Mouse (Mus musculus) skeletal muscle tissue, postnatal 0 days (tissue): ENCODE measurements around the gene Os9. TPM values are rescaled to one million over a fixed set of nuclear protein-coding genes. Genes with fewer than 3 reads are reported as not detected.

Source experiments
- polyA plus RNA-seq: library from polyadenylated mRNA; unstranded; fragments of >200 nt; fragmentation: Nextera tagmentation; extraction: Ambion mirVana; gene quantifications from 2 replicates; pipeline ENCODE4 v1.2.1, GENCODE M21; 2015

The Os9 gene
- polyA plus RNA-seq: 36.3 and 44.1 TPM in 2 replicates

GRCm38 (mm10) chr10:127121066-127121477, at the start of gene Os9:
Os9 (minus strand) TSS chr10:127121131.

DNA sequence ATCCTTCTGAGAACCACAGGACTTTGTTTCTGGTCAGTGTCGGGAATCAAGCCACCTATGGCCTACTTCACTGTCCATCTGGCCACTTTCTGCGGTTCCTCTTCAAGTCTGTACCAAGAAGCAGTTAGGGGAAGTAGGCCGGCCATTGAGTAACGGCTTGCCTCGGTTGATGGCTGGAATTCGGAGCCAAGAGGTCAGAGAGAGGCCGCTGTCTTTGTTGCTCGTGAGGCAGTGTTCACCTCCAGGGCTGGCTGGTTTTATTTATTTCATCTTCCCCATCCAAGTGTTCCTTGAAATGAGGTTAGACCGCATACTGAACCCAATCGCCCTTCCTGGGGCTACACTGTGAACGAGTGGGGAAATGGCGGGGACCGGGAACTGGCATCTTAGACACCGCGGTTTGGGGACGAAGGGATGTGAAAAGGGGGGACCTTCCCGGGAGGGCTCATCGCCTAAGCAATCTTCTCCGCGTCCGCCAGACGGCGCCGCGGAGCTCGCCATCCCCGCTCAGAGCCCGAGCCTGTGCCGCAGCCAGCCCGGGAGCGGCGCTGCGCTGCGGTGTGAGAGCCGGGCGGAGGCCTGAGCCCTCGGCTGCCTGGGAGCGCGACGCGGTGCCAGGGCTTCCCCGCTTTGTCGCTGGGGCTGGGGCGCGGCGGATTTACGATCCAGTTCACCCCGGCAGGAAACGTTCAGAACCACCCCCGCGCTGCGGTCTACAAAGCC, 43.9 kb upstream of the Os9 start, which contains the start of gene B4galnt1:
B4galnt1 (plus strand) TSS at position 595 of the 723 bp plus-strand sequence.

DNA sequence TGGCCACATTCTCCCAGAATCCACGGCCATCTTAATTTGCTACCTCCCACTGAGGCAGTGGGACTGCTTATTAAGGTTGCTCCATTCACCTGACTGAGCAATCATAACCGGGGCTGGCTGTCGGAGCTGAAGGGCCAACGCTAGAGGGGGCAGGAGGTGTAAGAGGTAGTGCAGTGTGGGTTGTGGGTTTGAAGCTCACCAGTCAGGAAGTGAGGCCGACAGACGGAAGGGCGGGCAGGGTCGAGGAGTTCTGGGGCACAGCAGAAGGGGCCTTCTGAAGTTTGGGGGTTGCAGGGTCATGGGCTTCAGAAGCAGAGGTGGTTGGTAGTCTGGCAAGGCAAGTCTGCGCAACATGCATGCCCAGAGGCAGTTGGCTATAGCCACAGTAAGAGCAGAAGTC, 45.9 kb downstream of the Os9 start, which contains the start of gene Agap2:
Agap2 (plus strand) TSS at position 205 of the 400 bp plus-strand sequence.

DNA sequence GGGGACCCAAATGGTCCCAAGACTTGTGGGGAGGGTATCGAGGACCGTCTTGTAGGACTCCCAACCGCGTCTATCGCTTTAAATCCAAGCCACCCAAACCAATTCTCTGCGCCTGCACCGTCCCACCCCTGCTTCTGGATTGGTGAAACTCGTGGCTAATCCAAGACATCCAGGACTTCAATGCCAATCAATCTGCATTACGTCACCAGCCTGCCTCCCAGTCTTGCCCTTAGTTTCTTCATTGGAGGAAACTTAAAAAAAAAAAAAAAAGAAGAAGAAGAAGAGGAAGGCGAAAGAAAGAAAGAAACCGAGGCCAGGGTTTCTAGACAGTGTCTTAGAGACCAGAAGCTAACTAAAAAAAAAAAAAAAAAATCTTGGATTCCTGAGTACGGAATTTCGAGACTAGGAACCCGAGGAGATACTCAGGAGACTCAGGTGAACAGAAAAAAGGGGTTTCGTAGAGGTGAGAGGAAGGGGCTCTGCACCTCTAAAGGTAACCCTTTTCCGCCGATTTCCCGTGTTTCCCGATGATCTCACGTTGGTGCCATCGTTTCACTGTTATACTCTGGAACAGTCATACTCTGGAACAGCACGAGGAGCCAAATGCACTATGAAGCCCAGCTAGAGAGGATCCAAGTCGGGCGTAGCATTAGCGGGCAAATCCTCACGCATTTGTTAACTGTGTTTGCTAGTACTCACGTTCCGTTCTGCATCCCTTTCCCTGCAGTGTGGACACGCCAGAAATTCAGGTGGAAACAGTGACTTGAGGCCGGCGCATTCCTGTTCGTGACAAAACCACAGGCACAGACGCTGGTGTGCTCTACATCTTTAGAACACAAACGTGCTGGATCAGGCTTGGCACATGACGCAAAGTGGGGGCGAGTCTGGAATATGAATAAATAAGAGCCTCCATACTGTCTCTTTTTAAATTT, 50.5 kb downstream of the Os9 start, which contains the start of gene Tspan31:
Tspan31 (minus strand) TSS at position 75 of the 932 bp plus-strand sequence.

GRCm38 (mm10) chr10:127063239-127063872, 57.6 kb downstream of the Os9 start, which contains the start of gene Cdk4:
Cdk4 (plus strand) TSS chr10:127063534.

DNA sequence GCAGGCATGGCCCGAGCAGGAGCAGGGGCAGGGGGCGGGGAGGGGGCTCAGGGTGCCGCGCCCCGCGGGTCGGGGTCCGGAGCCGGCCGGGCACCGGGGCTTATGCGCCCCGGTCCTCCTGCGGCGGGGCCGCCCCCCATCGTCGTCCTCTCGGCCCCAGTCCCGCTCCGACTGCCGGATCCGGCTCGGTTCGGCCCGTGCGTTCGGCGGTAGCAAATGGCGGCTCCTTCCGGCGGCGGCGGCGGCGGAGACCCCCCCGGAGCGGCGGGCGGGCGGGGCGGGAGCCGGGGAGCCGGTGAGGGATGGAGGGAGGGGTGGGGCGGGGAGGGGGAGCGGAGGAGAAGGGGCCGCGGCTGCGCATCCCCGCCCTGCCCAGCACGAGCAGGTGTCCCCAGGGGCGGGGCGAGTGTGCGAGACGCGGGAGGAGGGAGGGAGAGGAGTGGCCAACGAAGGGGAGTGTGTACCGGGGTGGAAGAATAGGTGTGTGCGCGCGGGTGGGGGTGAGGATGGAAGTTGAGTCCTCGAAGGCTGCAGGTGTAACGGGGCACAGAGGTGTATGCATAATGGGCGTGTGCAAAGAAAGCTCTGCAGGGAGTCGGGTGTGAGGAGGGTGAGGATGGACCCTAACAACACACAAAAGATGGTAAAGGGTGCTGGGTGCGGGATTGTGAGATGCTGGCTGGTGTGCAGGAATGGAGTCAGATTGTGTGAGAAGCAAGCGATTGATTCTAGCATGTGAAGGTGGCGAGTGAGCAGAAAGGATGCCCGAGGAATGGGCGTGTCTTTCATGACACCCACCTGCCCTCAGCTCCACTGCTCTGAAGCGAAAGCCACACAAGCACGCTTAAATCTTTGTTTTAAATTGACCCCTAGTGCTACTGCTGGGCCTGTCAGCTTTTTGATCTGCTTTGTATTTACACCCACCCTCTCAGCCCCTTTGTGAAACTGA, 60.7 kb downstream of the Os9 start, which contains the start of gene March9:
March9 (minus strand) TSS at position 217 of the 949 bp plus-strand sequence.

DNA sequence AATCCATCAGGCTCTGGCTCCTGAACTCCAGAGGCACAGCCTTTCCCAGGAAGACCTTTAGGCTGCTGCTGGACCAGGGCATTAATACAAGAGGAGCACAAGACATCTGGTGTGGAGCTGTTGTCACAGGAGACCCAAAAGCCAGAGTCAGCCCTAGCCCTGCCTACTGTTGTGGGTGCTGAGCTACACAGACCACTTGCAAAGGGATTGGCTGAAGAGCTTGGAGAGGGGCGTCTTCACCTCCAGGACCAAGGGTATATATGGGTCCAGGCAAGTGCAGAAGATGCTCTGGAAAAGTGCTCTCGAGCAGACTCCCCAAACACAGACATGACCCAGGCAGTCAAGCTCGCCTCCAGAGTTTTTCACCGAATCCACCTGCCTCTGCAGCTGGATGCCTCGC, 73.0 kb downstream of the Os9 start, which contains the start of gene Cyp27b1:
Cyp27b1 (plus strand) TSS at position 297 of the 400 bp plus-strand sequence.

Other genes with a start within 250 kb of the Os9 start
- gene Atp23, start 219.8 kb downstream of the Os9 start, polyA plus RNA-seq: 8.4 and 8.6 TPM in 2 replicates
- gene Ctdsp2, start 142.4 kb downstream of the Os9 start, polyA plus RNA-seq: 43.0 and 46.3 TPM in 2 replicates
- gene Avil, start 120.4 kb downstream of the Os9 start, polyA plus RNA-seq: 0.11 and 0.12 TPM in 2 replicates
- gene Tsfm, start 90.3 kb downstream of the Os9 start, polyA plus RNA-seq: 62.9 and 72.7 TPM in 2 replicates
- gene Mettl1, start 79.7 kb downstream of the Os9 start, polyA plus RNA-seq: 29.7 and 32.8 TPM in 2 replicates
- 0.17 and 0.37 TPM in 2 replicates for gene Eef1akmt3, start 79.6 kb downstream of the Os9 start, polyA plus RNA-seq
- gene Cyp27b1, start 72.9 kb downstream of the Os9 start, polyA plus RNA-seq: 0.10 and 0.21 TPM in 2 replicates
- gene March9, start 60.9 kb downstream of the Os9 start, polyA plus RNA-seq: 0.16 and 0.19 TPM in 2 replicates
- 313 and 366 TPM in 2 replicates for gene Cdk4, start 57.6 kb downstream of the Os9 start, polyA plus RNA-seq
- 63.3 and 77.1 TPM in 2 replicates for gene Tspan31, start 50.9 kb downstream of the Os9 start, polyA plus RNA-seq
- 0.04 and 0.05 TPM in 2 replicates for gene Agap2, start 45.8 kb downstream of the Os9 start, polyA plus RNA-seq
- gene B4galnt1, start 44.1 kb upstream of the Os9 start, polyA plus RNA-seq: 1.1 and 1.8 TPM in 2 replicates
- gene Slc26a10, start 59.5 kb upstream of the Os9 start, polyA plus RNA-seq: 1.7 and 2.8 TPM in 2 replicates
- 20.1 and 22.7 TPM in 2 replicates for gene Arhgef25, start 69.0 kb upstream of the Os9 start, polyA plus RNA-seq
- gene Dtx3, start 74.6 kb upstream of the Os9 start, polyA plus RNA-seq: 30.4 and 37.8 TPM in 2 replicates
- gene Pip4k2c, start 90.5 kb upstream of the Os9 start, polyA plus RNA-seq: 7.4 and 9.7 TPM in 2 replicates
- 0.39 and 0.58 TPM in 2 replicates for gene Kif5a, start 142.2 kb upstream of the Os9 start, polyA plus RNA-seq
- gene Dctn2, start 145.2 kb upstream of the Os9 start, polyA plus RNA-seq: 134 and 144 TPM in 2 replicates
- gene Mbd6, start 167.9 kb upstream of the Os9 start, polyA plus RNA-seq: 7.5 and 7.8 TPM in 2 replicates
- gene Mars, start 190.7 kb upstream of the Os9 start, polyA plus RNA-seq: 62.6 and 65.6 TPM in 2 replicates
- gene Arhgap9, start 200.8 kb upstream of the Os9 start, polyA plus RNA-seq: 3.8 and 5.7 TPM in 2 replicates
- gene Gli1, start 220.8 kb upstream of the Os9 start, polyA plus RNA-seq: 2.0 and 2.2 TPM in 2 replicates
- not detected in 2 replicates for gene Inhbe, start 233.3 kb upstream of the Os9 start, polyA plus RNA-seq
- gene Inhbc, start 249.3 kb upstream of the Os9 start, polyA plus RNA-seq: not detected in 2 replicates